Mouse (Mus musculus) adrenal gland, adult 8-10 months (tissue): Measurements from ENCODE around the gene Slc2a5. TPM values are rescaled to one million over a fixed set of nuclear protein-coding genes. Genes with fewer than 3 reads are reported as not detected.

Experiments
- DNase-seq: peaks from one replicate; pipeline ENCODE4 v3.0.0; 2022
- total RNA-seq, 4 experiments: library from RNA; stranded (reverse); gene quantifications; 2 replicates each; pipeline ENCODE4 v1.2.4; 2022

The Slc2a5 gene
- total RNA-seq, 4 experiments from 2014 or later = 0.45 to 3.3 (median 1.3) TPM

GRCm38 (mm10) chr4:150105671-150106070 is 13.4 kb upstream of the Slc2a5 start:
- no peak for DNase-seq

GRCm38 (mm10) chr4:150106637-150107036 is 12.4 kb upstream of the Slc2a5 start:
- DNase-seq = no peak

GRCm38 (mm10) chr4:150109636-150110035 is 9.4 kb upstream of the Slc2a5 start:
- no peak for DNase-seq

- DNase-seq = no peak
These were observed 8.7 kb upstream of the Slc2a5 start for GRCm38 (mm10) chr4:150110373-150110772.

- DNase-seq = peak; percentile 25
These were observed 6.2 kb upstream of the Slc2a5 start for GRCm38 (mm10) chr4:150112867-150113266.

GRCm38 (mm10) chr4:150114505-150115061 is 4.5 kb upstream of the Slc2a5 start:
- DNase-seq = no peak

- DNase-seq = no peak
These were observed 1.8 kb upstream of the Slc2a5 start for GRCm38 (mm10) chr4:150117311-150117710.

- DNase-seq = no peak
These were observed 920 bp upstream of the Slc2a5 start for GRCm38 (mm10) chr4:150118163-150118562.

GRCm38 (mm10) chr4:150119640-150120039 is 557 bp downstream of the Slc2a5 start:
- DNase-seq = no peak

GRCm38 (mm10) chr4:150120173-150120833 is 1.2 kb downstream of the Slc2a5 start:
- no peak for DNase-seq

GRCm38 (mm10) chr4:150121430-150121829 is 2.3 kb downstream of the Slc2a5 start:
- no peak for DNase-seq

- no peak for DNase-seq
These were observed 3.4 kb downstream of the Slc2a5 start for GRCm38 (mm10) chr4:150122476-150122875.

GRCm38 (mm10) chr4:150126373-150126772 is 7.3 kb downstream of the Slc2a5 start:
- no peak for DNase-seq

- DNase-seq = no peak
These were observed 8.8 kb downstream of the Slc2a5 start for GRCm38 (mm10) chr4:150127894-150128293.

GRCm38 (mm10) chr4:150128571-150128970 is 9.5 kb downstream of the Slc2a5 start:
- no peak for DNase-seq

GRCm38 (mm10) chr4:150130661-150131060 is 11.6 kb downstream of the Slc2a5 start:
- no peak for DNase-seq

- peak; percentile 57 for DNase-seq
These were observed 13.7 kb downstream of the Slc2a5 start for GRCm38 (mm10) chr4:150132692-150133271.

- no peak for DNase-seq
These were observed 16.2 kb downstream of the Slc2a5 start for GRCm38 (mm10) chr4:150135254-150135653.

- peak; percentile 53 for DNase-seq
These were observed 17.6 kb downstream of the Slc2a5 start for GRCm38 (mm10) chr4:150136693-150137092.

GRCm38 (mm10) chr4:150137368-150138083 is 18.4 kb downstream of the Slc2a5 start:
- DNase-seq = no peak

GRCm38 (mm10) chr4:150138084-150138543 is 19.0 kb downstream of the Slc2a5 start:
- DNase-seq = peak; percentile 92

GRCm38 (mm10) chr4:150139090-150139489 is 20.0 kb downstream of the Slc2a5 start:
- no peak for DNase-seq

GRCm38 (mm10) chr4:150140346-150140745 is 21.3 kb downstream of the Slc2a5 start:
- DNase-seq = no peak
